Mouse (Mus musculus): ENCODE measurements around the gene Acer3. TPM values are rescaled to one million over a fixed set of nuclear protein-coding genes. Genes with fewer than 3 reads are reported as not detected.

Acer3 gene
- polyA plus RNA-seq, 1 experiment from 2014 or later = 29.4 TPM

DNA sequence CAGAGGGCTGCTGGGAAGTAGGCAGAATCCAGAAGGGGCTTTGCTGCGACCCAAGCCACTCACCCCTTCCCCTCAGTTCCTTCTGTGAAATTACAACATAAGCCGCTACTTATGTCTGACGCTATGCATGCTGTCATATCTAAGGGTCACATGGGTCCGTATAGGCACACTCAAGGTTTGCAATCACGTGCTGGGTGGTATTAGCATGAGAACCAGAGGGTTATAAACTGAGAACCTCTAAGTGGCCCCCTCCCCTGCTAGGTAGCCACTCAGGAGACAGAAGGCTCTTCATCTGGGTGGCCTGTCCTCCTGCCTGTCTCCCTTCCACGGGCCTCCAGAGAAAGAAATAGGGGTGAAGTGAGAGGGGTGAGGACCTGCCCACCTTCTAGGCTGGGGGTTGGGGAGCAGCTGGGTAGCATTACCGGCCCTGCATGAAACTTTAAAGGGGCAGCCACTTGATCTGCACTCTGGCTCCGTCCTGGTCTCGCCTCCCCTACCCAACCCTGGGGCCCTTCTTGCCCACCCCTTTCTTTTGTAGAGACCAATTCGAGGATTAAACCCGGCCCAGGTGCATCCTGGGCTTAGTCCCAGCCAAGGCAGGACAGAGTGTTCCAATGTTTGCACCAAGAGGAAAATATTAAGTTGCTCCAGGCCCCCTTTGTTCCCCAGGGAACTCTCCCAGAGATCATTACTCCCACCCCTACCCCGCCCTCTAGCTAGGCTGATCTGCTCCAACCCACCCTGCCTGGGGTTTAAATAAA lies 33.3 kb upstream of the Acer3 start:
- Histone ChIP-seq H3K9ac (ENCODE audit: low read length) (no peak overlapping the region), H3K9me3 (ENCODE audit: control insufficient read depth, low read length) (no peaks in the 10 kb centered on the region), H3K27me3 (ENCODE audit: control insufficient read depth, insufficient read depth, low read depth, low read length) (no peaks in the 10 kb centered on the region), H3K4me3 (ENCODE audit: low read length) (no peak overlapping the region), H3K4me1 (replicated peaks; ENCODE audit: control insufficient read depth, insufficient read depth, low read length) (peaks cover 16% of the 10 kb centered on the region), H3K36me3 (ENCODE audit: control insufficient read depth, insufficient read depth, low read length) (peaks cover 11% of the 10 kb centered on the region; the same call in 1 of the 2 replicates), H3K4me2 (ENCODE audit: low read depth, low read length) (no peak overlapping the region), H3K27ac (ENCODE audit: low read length) (no peak overlapping the region)
- ATAC-seq (ENCODE audit: low read depth) = no peak
- WGBS = 24% methylated on average over 12 of the region's 12 CpGs

DNA sequence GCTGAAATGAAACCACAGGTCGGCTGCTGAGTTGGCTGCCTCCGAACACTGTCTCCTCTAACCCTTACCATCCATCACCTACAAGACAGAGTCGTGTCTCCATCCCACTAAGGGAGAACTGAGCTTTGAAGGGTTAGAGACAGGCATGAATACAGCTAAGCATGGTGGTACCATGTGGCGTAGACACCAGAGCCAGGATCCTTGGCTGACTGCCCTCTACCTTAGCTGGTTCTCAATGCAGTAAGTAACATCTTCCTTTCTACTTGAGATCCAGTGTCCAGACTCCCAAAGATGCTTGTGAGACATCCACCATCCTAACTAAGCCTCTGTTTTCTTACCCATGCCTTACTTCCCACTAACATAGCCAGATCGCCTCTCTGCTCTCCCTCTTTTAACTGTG lies 32.6 kb upstream of the Acer3 start:
- Histone ChIP-seq H3K4me3 (ENCODE audit: low read length) (no peak overlapping the region), H3K27ac (ENCODE audit: low read length) (no peak overlapping the region), H3K4me2 (ENCODE audit: low read depth, low read length) (no peak overlapping the region), H3K4me1 (replicated peaks; ENCODE audit: control insufficient read depth, insufficient read depth, low read length) (peaks cover 10% of the 10 kb centered on the region), H3K9ac (ENCODE audit: low read length) (no peak overlapping the region), H3K27me3 (ENCODE audit: control insufficient read depth, insufficient read depth, low read depth, low read length) (no peaks in the 10 kb centered on the region), H3K36me3 (ENCODE audit: control insufficient read depth, insufficient read depth, low read length) (peaks cover 11% of the 10 kb centered on the region; the same call in 1 of the 2 replicates), H3K9me3 (ENCODE audit: control insufficient read depth, low read length) (no peaks in the 10 kb centered on the region)
- WGBS = 79% methylated on average over 5 of the region's 5 CpGs
- ATAC-seq (ENCODE audit: low read depth) = no peak

DNA sequence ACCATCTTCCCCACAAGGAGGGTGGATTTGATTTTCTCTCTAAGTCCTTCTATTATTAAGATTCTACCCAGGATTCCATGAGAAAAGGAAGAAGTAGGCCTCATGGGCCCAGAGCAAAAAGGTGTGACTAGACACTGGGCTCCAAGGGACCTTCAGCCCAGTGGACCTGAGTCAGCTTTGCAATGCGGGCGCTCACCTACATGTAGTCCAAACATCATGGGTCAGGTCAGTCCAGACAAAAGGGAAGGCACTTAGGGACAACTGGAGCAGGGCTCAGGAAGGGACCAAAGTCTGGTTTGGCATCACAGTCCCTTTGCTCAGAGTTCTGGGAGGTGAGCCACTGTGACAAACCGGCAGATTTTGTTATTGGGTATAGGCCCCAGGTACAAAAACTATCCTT lies 30.5 kb upstream of the Acer3 start:
- Histone ChIP-seq H3K4me1 (replicated peaks; ENCODE audit: control insufficient read depth, insufficient read depth, low read length) (peaks cover 10% of the 10 kb centered on the region), H3K27me3 (ENCODE audit: control insufficient read depth, insufficient read depth, low read depth, low read length) (no peaks in the 10 kb centered on the region), H3K9me3 (ENCODE audit: control insufficient read depth, low read length) (no peaks in the 10 kb centered on the region), H3K4me3 (ENCODE audit: low read length) (no peak overlapping the region), H3K4me2 (ENCODE audit: low read depth, low read length) (no peak overlapping the region), H3K36me3 (ENCODE audit: control insufficient read depth, insufficient read depth, low read length) (peaks cover 11% of the 10 kb centered on the region; the same call in 1 of the 2 replicates), H3K9ac (ENCODE audit: low read length) (no peak overlapping the region; the same call in 1 of the 2 replicates), H3K27ac (ENCODE audit: low read length) (no peak overlapping the region)
- ATAC-seq (ENCODE audit: low read depth) = no peak
- 94% methylated on average over 3 of the region's 3 CpGs for WGBS

DNA sequence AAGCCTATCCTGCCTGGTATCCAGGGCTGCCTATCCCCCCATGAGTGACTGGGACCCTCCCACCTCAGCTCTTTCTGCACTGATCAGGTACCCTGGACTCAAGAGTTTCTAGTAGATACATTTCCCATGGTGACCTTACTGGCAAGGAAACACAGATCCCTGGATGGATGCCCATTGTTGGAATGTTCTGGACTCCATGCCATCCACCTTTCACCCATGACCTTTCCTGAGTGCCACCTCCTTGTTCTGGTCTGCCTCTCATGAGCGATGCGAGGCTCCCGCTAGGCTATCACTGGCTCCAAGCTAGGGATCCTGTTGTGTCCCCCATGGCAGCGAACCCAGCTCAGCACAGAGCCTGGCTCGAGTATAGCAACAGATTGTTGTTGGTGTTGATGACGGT lies 28.8 kb upstream of the Acer3 start:
- Histone ChIP-seq H3K4me3 (ENCODE audit: low read length) (no peak overlapping the region), H3K27ac (ENCODE audit: low read length) (no peak overlapping the region), H3K9me3 (ENCODE audit: control insufficient read depth, low read length) (no peaks in the 10 kb centered on the region), H3K36me3 (ENCODE audit: control insufficient read depth, insufficient read depth, low read length) (peaks cover 11% of the 10 kb centered on the region; the same call in 1 of the 2 replicates), H3K27me3 (ENCODE audit: control insufficient read depth, insufficient read depth, low read depth, low read length) (no peaks in the 10 kb centered on the region), H3K4me2 (ENCODE audit: low read depth, low read length) (no peak overlapping the region), H3K4me1 (replicated peaks; ENCODE audit: control insufficient read depth, insufficient read depth, low read length) (peaks cover 7% of the 10 kb centered on the region; the same call in 1 of the 2 replicates), H3K9ac (ENCODE audit: low read length) (no peak overlapping the region)
- WGBS = 85% methylated on average over 6 of the region's 6 CpGs
- ATAC-seq (ENCODE audit: low read depth) = no peak

DNA sequence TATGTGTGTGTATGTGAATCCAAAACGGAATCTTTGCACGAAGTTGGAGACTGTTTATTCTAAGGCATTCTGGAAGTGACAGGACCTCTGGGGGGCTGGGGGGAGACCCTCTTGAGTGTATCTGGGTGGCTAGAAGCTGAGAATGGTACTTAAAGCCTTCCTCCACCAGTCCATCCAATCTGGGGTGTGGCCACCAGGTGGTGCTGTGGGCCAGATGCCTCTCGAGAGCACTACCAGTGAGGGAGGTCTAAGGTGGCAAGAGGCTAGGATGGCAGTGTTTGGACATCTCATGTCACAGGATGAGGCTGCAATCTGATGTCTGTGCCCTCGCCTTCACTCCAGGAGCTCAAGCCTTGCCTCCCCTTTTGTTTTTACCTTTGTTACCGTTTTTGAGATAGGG lies 28.1 kb upstream of the Acer3 start:
- no peak overlapping the region for H3K9ac ChIP-seq (ENCODE audit: low read length)
- H3K4me2 ChIP-seq (ENCODE audit: low read depth, low read length) = no peak overlapping the region
- no peaks in the 10 kb centered on the region for H3K9me3 ChIP-seq (ENCODE audit: control insufficient read depth, low read length)
- H3K27ac ChIP-seq (ENCODE audit: low read length) = no peak overlapping the region
- WGBS = 14% methylated on average over 5 of the region's 5 CpGs
- no peak overlapping the region for H3K4me3 ChIP-seq (ENCODE audit: low read length)
- peak; percentile 44 for ATAC-seq (ENCODE audit: low read depth)
- H3K4me1 ChIP-seq (replicated peaks; ENCODE audit: control insufficient read depth, insufficient read depth, low read length) = no peaks in the 10 kb centered on the region
- no peaks in the 10 kb centered on the region for H3K27me3 ChIP-seq (ENCODE audit: control insufficient read depth, insufficient read depth, low read depth, low read length)
- H3K36me3 ChIP-seq (ENCODE audit: control insufficient read depth, insufficient read depth, low read length) = peaks cover 11% of the 10 kb centered on the region; the same call in 1 of the 2 replicates

DNA sequence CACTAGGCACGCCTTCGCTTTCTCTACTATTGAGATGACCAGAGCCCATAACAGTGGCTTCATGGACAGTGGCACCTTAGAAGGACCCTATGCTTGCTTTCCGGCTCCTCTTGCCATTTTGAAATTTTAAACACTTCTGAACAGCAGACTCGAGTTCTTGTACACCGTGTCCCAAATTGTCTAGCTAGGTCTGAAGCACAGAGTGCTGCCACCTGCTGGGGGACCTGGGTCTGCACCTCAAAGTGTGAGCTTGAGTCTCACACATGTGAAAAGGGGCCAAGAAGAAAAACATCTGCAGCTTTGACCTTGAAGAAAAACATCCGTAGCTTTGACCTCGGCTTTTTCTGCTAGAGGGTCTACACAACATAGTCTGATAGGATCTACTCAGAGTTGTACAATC lies 27.0 kb upstream of the Acer3 start:
- Histone ChIP-seq H3K4me3 (ENCODE audit: low read length) (no peak overlapping the region), H3K4me2 (ENCODE audit: low read depth, low read length) (no peak overlapping the region), H3K27me3 (ENCODE audit: control insufficient read depth, insufficient read depth, low read depth, low read length) (no peaks in the 10 kb centered on the region), H3K9ac (ENCODE audit: low read length) (no peak overlapping the region), H3K27ac (ENCODE audit: low read length) (no peak overlapping the region), H3K36me3 (ENCODE audit: control insufficient read depth, insufficient read depth, low read length) (peaks cover 11% of the 10 kb centered on the region; the same call in 1 of the 2 replicates), H3K4me1 (replicated peaks; ENCODE audit: control insufficient read depth, insufficient read depth, low read length) (no peaks in the 10 kb centered on the region), H3K9me3 (ENCODE audit: control insufficient read depth, low read length) (no peaks in the 10 kb centered on the region)
- peak; percentile 15; the same call in 1 of the 2 replicates for ATAC-seq (ENCODE audit: low read depth)
- 38% methylated on average over 7 of the region's 7 CpGs for WGBS

DNA sequence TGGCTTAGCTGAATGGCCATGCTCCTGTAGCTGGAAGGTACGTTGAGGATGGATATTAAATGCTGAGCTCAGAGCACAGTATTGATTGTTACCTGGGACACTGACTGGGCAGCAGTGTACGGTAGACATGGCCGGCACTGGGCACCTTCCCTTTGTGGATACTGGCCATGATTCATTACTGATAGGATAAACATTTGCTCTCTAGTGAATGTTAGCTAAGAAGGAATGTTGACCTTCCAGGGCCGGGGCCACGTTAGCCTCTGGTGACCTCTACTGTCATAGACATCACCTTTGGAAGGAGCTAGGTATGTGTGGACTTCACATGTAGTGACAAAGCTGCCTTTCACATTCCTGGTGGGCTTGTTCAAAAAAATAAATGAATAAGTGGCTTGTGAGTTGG lies 26.5 kb upstream of the Acer3 start:
- ATAC-seq (ENCODE audit: low read depth) = no peak
- 18% methylated on average over 5 of the region's 5 CpGs for WGBS
- Histone ChIP-seq H3K4me1 (replicated peaks; ENCODE audit: control insufficient read depth, insufficient read depth, low read length) (no peaks in the 10 kb centered on the region), H3K27me3 (ENCODE audit: control insufficient read depth, insufficient read depth, low read depth, low read length) (no peaks in the 10 kb centered on the region; the same call in 1 of the 2 replicates), H3K36me3 (ENCODE audit: control insufficient read depth, insufficient read depth, low read length) (peaks cover 11% of the 10 kb centered on the region; the same call in 1 of the 2 replicates), H3K4me2 (ENCODE audit: low read depth, low read length) (no peak overlapping the region), H3K9ac (ENCODE audit: low read length) (no peak overlapping the region), H3K27ac (ENCODE audit: low read length) (no peak overlapping the region), H3K4me3 (ENCODE audit: low read length) (no peak overlapping the region), H3K9me3 (ENCODE audit: control insufficient read depth, low read length) (no peaks in the 10 kb centered on the region)

DNA sequence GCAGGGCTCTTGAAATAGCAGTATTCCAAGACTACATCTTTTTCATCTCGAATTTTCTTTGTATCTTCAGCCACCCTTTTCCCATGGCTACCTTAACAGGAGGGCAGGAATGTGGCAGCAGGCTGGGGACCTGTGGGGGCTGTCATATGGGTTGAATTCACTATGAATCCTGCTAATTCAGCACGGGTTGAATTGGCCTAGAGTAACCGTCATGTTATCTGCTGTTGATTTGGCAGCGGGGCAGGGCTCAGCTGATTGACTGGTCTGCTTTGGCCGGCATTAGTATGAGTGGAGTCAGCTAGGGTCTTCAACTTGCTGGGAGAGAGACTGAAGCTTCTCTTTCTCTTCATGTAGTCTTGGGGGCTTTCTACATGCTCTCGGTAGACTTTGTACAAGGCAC lies 24.0 kb upstream of the Acer3 start:
- Histone ChIP-seq H3K27me3 (ENCODE audit: control insufficient read depth, insufficient read depth, low read depth, low read length) (no peaks in the 10 kb centered on the region; the same call in 1 of the 2 replicates), H3K4me1 (replicated peaks; ENCODE audit: control insufficient read depth, insufficient read depth, low read length) (no peaks in the 10 kb centered on the region), H3K9ac (ENCODE audit: low read length) (no peak overlapping the region), H3K27ac (ENCODE audit: low read length) (no peak overlapping the region), H3K36me3 (ENCODE audit: control insufficient read depth, insufficient read depth, low read length) (no peaks in the 10 kb centered on the region), H3K4me3 (ENCODE audit: low read length) (no peak overlapping the region), H3K9me3 (ENCODE audit: control insufficient read depth, low read length) (no peaks in the 10 kb centered on the region), H3K4me2 (ENCODE audit: low read depth, low read length) (no peak overlapping the region)
- 38% methylated on average over 6 of the region's 6 CpGs for WGBS
- ATAC-seq (ENCODE audit: low read depth) = no peak

DNA sequence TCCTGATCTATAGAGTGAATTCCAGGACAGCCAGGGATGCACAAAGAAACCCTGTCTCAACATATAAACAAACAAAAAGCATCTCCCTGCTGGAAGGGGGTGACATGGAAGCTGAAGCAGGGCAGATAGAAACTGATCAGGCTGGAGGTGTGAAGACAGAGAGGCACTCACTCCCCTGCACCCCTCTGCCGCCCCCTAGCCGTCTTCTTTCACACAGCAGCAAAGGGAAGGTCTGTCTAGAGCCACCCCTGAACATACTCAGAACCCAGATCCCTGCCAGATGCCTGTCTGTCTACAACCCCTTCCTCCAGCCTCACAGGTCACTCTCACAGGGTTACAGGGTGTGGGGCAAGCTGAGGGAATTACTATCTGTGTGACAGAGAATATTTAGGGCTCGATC lies 23.4 kb upstream of the Acer3 start:
- Histone ChIP-seq H3K27me3 (ENCODE audit: control insufficient read depth, insufficient read depth, low read depth, low read length) (no peaks in the 10 kb centered on the region; the same call in 1 of the 2 replicates), H3K27ac (ENCODE audit: low read length) (no peak overlapping the region), H3K4me1 (replicated peaks; ENCODE audit: control insufficient read depth, insufficient read depth, low read length) (no peaks in the 10 kb centered on the region), H3K9me3 (ENCODE audit: control insufficient read depth, low read length) (no peaks in the 10 kb centered on the region), H3K4me3 (ENCODE audit: low read length) (no peak overlapping the region), H3K9ac (ENCODE audit: low read length) (no peak overlapping the region), H3K4me2 (ENCODE audit: low read depth, low read length) (no peak overlapping the region), H3K36me3 (ENCODE audit: control insufficient read depth, insufficient read depth, low read length) (no peaks in the 10 kb centered on the region)
- 20% methylated on average over 3 of the region's 3 CpGs for WGBS
- ATAC-seq (ENCODE audit: low read depth) = no peak; the same call in 1 of the 2 replicates

Measured in lung, embryonic 16.5 days (tissue).